Mouse (Mus musculus): Measurements from ENCODE around the gene A630001G21Rik.

GRCm38 (mm10) chr1:85764291-85764690, 14.2 kb downstream of the A630001G21Rik start:
- TF ChIP-seq POLR2A (IDR thresholded peaks at IDR 0.05; ENCODE audit: low read depth, low read length) (no peak), CTCF (conservative IDR thresholded peaks at IDR 0.05; ENCODE audit: insufficient read depth, insufficient read length, low read depth, low read length) (no peak)

All from kidney, adult 2 months (tissue).